Mouse (Mus musculus) limb, embryonic 13.5 days (tissue): ENCODE data around the gene Atp10b. TPM values are rescaled to one million over a fixed set of nuclear protein-coding genes. Genes with fewer than 3 reads are reported as not detected.

Experiments
- ATAC-seq: fragments of 200-750 bp; cut with Nextera tagmentation; 2 replicates; pipeline ENCODE4 v1.8.0; 2017; ENCODE audit warnings: low read depth, moderate number of reproducible peaks, moderate TSS enrichment; ENCODE audit not compliant: low FRiP score
- H3K27ac ChIP-seq: fragments of 300-500 bp; sonication (generic); 2 replicates; pipeline ENCODE4 v1.5.1; 2015; ENCODE audit warnings: inconsistent platforms, mild to moderate bottlenecking, moderate library complexity
- H3K27me3 ChIP-seq: fragments of 300-500 bp; sonication (generic); 2 replicates; pipeline ENCODE4 v1.6.1; 2015; ENCODE audit warnings: mild to moderate bottlenecking, inconsistent platforms
- H3K36me3 ChIP-seq: fragments of 300-500 bp; sonication (generic); 2 replicates; pipeline ENCODE4 v1.6.1; 2015; ENCODE audit warnings: inconsistent platforms, mild to moderate bottlenecking, moderate library complexity
- H3K4me1 ChIP-seq: fragments of 300-500 bp; sonication (generic); 2 replicates; pipeline ENCODE4 v1.6.1; 2015; ENCODE audit warnings: inconsistent platforms
- H3K4me2 ChIP-seq: fragments of 300-500 bp; sonication (generic); replicated peaks from 2 replicates; pipeline ENCODE4 v1.6.1; 2015; ENCODE audit warnings: inconsistent platforms, mild to moderate bottlenecking, moderate library complexity
- H3K4me3 ChIP-seq: fragments of 300-500 bp; sonication (generic); 2 replicates; pipeline ENCODE4 v1.5.1; 2015; ENCODE audit warnings: moderate library complexity, mild to moderate bottlenecking, inconsistent platforms
- H3K9ac ChIP-seq: fragments of 300-500 bp; sonication (generic); 2 replicates; pipeline ENCODE4 v1.6.1; 2015; ENCODE audit warnings: mild to moderate bottlenecking, inconsistent platforms
- H3K9me3 ChIP-seq: fragments of 300-500 bp; sonication (generic); 2 replicates; pipeline ENCODE4 v1.6.1; 2016; ENCODE audit warnings: inconsistent platforms
- WGBS: fragments of 180-500 bp; shearing (Covaris S2); methylation state at CpG from one replicate; pipeline ENCODE4 v1.1.7; 2015; 5-methylcytosine and 5-hydroxymethylcytosine counted together
- polyA plus RNA-seq: library from polyadenylated mRNA; unstranded; fragments of >200 nt; fragmentation: Nextera tagmentation; extraction: Ambion mirVana; gene quantifications from 2 replicates; pipeline ENCODE4 v1.2.1, GENCODE M21; 2015

Gene Atp10b
- polyA plus RNA-seq, 1 experiment from 2014 or later = 0.60 TPM

GRCm38 (mm10) chr11:43213134-43213533 lies 63.5 kb downstream of the Atp10b start:
- ATAC-seq = no peak

GRCm38 (mm10) chr11:43213740-43214139 lies 64.1 kb downstream of the Atp10b start:
- Histone ChIP-seq H3K4me1 (no peaks in the 10 kb centered on the region), H3K9ac (no peak overlapping the region), H3K9me3 (no peaks in the 10 kb centered on the region), H3K27me3 (no peaks in the 10 kb centered on the region), H3K4me3 (no peak overlapping the region), H3K27ac (no peak overlapping the region), H3K4me2 (no peak overlapping the region), H3K36me3 (no peaks in the 10 kb centered on the region)
- WGBS = 91% methylated on average over 1 of the region's 1 CpGs
- ATAC-seq = no peak

More at GRCm38 (mm10) chr11:43213134-43213533, 63.5 kb downstream of the Atp10b start:
- Histone ChIP-seq H3K27ac (no peak overlapping the region), H3K27me3 (no peaks in the 10 kb centered on the region), H3K4me3 (no peak overlapping the region), H3K4me1 (no peaks in the 10 kb centered on the region), H3K9me3 (no peaks in the 10 kb centered on the region), H3K4me2 (no peak overlapping the region), H3K36me3 (no peaks in the 10 kb centered on the region), H3K9ac (no peak overlapping the region)
- 30% methylated on average over 1 of the region's 1 CpGs for WGBS

GRCm38 (mm10) chr11:43217021-43217420 lies 67.3 kb downstream of the Atp10b start:
- ATAC-seq = no peak

GRCm38 (mm10) chr11:43230231-43230630 lies 80.6 kb downstream of the Atp10b start:
- no peak overlapping the region for H3K27ac ChIP-seq
- H3K9ac ChIP-seq = no peak overlapping the region
- WGBS = 90% methylated on average over 6 of the region's 6 CpGs
- H3K4me3 ChIP-seq = no peak overlapping the region
- H3K27me3 ChIP-seq = no peaks in the 10 kb centered on the region
- no peaks in the 10 kb centered on the region for H3K4me1 ChIP-seq
- no peak for ATAC-seq
- no peaks in the 10 kb centered on the region for H3K9me3 ChIP-seq
- H3K4me2 ChIP-seq = no peak overlapping the region
- H3K36me3 ChIP-seq = no peaks in the 10 kb centered on the region

More at GRCm38 (mm10) chr11:43217021-43217420, 67.3 kb downstream of the Atp10b start:
- no peaks in the 10 kb centered on the region for H3K4me1 ChIP-seq
- 51% methylated on average over 4 of the region's 4 CpGs for WGBS
- H3K9me3 ChIP-seq = no peaks in the 10 kb centered on the region
- no peak overlapping the region for H3K4me2 ChIP-seq
- no peak overlapping the region for H3K9ac ChIP-seq
- no peaks in the 10 kb centered on the region for H3K27me3 ChIP-seq
- no peaks in the 10 kb centered on the region for H3K36me3 ChIP-seq
- H3K4me3 ChIP-seq = no peak overlapping the region
- H3K27ac ChIP-seq = no peak overlapping the region

GRCm38 (mm10) chr11:43232073-43232472 lies 82.4 kb downstream of the Atp10b start:
- no peak overlapping the region for H3K9ac ChIP-seq
- no peak overlapping the region for H3K27ac ChIP-seq
- H3K36me3 ChIP-seq = no peaks in the 10 kb centered on the region
- no peak overlapping the region for H3K4me3 ChIP-seq
- no peak overlapping the region for H3K4me2 ChIP-seq
- H3K4me1 ChIP-seq = no peaks in the 10 kb centered on the region
- ATAC-seq = no peak
- 81% methylated on average over 7 of the region's 7 CpGs for WGBS
- H3K9me3 ChIP-seq = no peaks in the 10 kb centered on the region
- H3K27me3 ChIP-seq = no peaks in the 10 kb centered on the region

- no peak for ATAC-seq
- H3K27me3 ChIP-seq = no peaks in the 10 kb centered on the region
- H3K4me3 ChIP-seq = no peak overlapping the region
- no peaks in the 10 kb centered on the region for H3K4me1 ChIP-seq
- no peak overlapping the region for H3K27ac ChIP-seq
- no peak overlapping the region for H3K4me2 ChIP-seq
- no peak overlapping the region for H3K9ac ChIP-seq
- 81% methylated on average over 8 of the region's 8 CpGs for WGBS
- H3K36me3 ChIP-seq = no peaks in the 10 kb centered on the region
- no peaks in the 10 kb centered on the region for H3K9me3 ChIP-seq
Observed at GRCm38 (mm10) chr11:43236360-43237039, 86.8 kb downstream of the Atp10b start.

GRCm38 (mm10) chr11:43239804-43240203 lies 90.1 kb downstream of the Atp10b start:
- Histone ChIP-seq H3K36me3 (no peaks in the 10 kb centered on the region), H3K9ac (no peak overlapping the region), H3K4me1 (no peaks in the 10 kb centered on the region), H3K4me2 (no peak overlapping the region), H3K27ac (no peak overlapping the region), H3K27me3 (no peaks in the 10 kb centered on the region), H3K4me3 (no peak overlapping the region), H3K9me3 (no peaks in the 10 kb centered on the region)
- ATAC-seq = no peak
- 94% methylated on average over 8 of the region's 8 CpGs for WGBS

GRCm38 (mm10) chr11:43253034-43253433 lies 103.4 kb downstream of the Atp10b start:
- ATAC-seq = peak; percentile 71
- Histone ChIP-seq H3K27me3 (no peaks in the 10 kb centered on the region), H3K4me1 (no peaks in the 10 kb centered on the region), H3K27ac (no peak overlapping the region; the same call in 1 of the 2 replicates), H3K9ac (no peak overlapping the region), H3K4me3 (no peak overlapping the region), H3K36me3 (no peaks in the 10 kb centered on the region), H3K9me3 (no peaks in the 10 kb centered on the region), H3K4me2 (no peak overlapping the region)
- WGBS = 28% methylated on average over 6 of the region's 6 CpGs

- Histone ChIP-seq H3K4me3 (no peak overlapping the region), H3K27me3 (no peaks in the 10 kb centered on the region), H3K9me3 (no peaks in the 10 kb centered on the region), H3K27ac (no peak overlapping the region), H3K9ac (no peak overlapping the region), H3K4me1 (no peaks in the 10 kb centered on the region), H3K4me2 (no peak overlapping the region), H3K36me3 (no peaks in the 10 kb centered on the region)
- no peak for ATAC-seq
- 82% methylated on average over 4 of the region's 4 CpGs for WGBS
Observed at GRCm38 (mm10) chr11:43255262-43255661, 105.6 kb downstream of the Atp10b start.

GRCm38 (mm10) chr11:43257291-43257690 lies 107.6 kb downstream of the Atp10b start:
- Histone ChIP-seq H3K4me3 (no peak overlapping the region), H3K4me1 (no peaks in the 10 kb centered on the region), H3K27me3 (no peaks in the 10 kb centered on the region), H3K27ac (no peak overlapping the region), H3K36me3 (no peaks in the 10 kb centered on the region), H3K9me3 (no peaks in the 10 kb centered on the region), H3K9ac (no peak overlapping the region), H3K4me2 (no peak overlapping the region)
- ATAC-seq = no peak
- 81% methylated on average over 3 of the region's 3 CpGs for WGBS

- Histone ChIP-seq H3K4me1 (no peaks in the 10 kb centered on the region), H3K9ac (no peak overlapping the region), H3K27ac (no peak overlapping the region), H3K9me3 (no peaks in the 10 kb centered on the region), H3K27me3 (no peaks in the 10 kb centered on the region), H3K4me2 (no peak overlapping the region), H3K4me3 (no peak overlapping the region), H3K36me3 (no peaks in the 10 kb centered on the region)
- no peak for ATAC-seq
- 71% methylated on average over 7 of the region's 7 CpGs for WGBS
Observed at GRCm38 (mm10) chr11:43257781-43258180, 108.1 kb downstream of the Atp10b start.

GRCm38 (mm10) chr11:43263548-43264218 lies 114.0 kb downstream of the Atp10b start:
- Histone ChIP-seq H3K4me3 (no peak overlapping the region), H3K27ac (no peak overlapping the region), H3K4me2 (no peak overlapping the region), H3K36me3 (no peaks in the 10 kb centered on the region), H3K27me3 (no peaks in the 10 kb centered on the region), H3K9me3 (no peaks in the 10 kb centered on the region), H3K9ac (no peak overlapping the region), H3K4me1 (no peaks in the 10 kb centered on the region)
- peak; percentile 77; the same call in 1 of the 2 replicates for ATAC-seq
- 36% methylated on average over 3 of the region's 3 CpGs for WGBS
